Mouse (Mus musculus): ENCODE data around the gene Crb1. TPM values are rescaled to one million over a fixed set of nuclear protein-coding genes. Genes with fewer than 3 reads are reported as not detected.
"Not testable (repeated sequence)": the region's sequence is repeated elsewhere in the genome, so short reads cannot be mapped to it uniquely, and the experiment has no call there.

Crb1 gene
- polyA plus RNA-seq, 1 experiment from 2014 or later, result 0.32 TPM

GRCm38 (mm10) chr1:139314297-139314874 is 62.5 kb downstream of the Crb1 start:
- no peaks in the 10 kb centered on the region for H3K36me3 ChIP-seq (ENCODE audit: control insufficient read depth, insufficient read depth, low read length)
- no peaks in the 10 kb centered on the region for H3K27me3 ChIP-seq (ENCODE audit: control insufficient read depth, insufficient read depth, low read length)
- H3K9me3 ChIP-seq (ENCODE audit: control insufficient read depth, low read depth, low read length), result no peaks in the 10 kb centered on the region
- H3K4me3 ChIP-seq (ENCODE audit: low read depth, low read length), result no peak overlapping the region
- no peak for ATAC-seq (ENCODE audit: insufficient number of reproducible peaks, insufficient read depth, low FRiP score, low read depth)
- WGBS, result 83% methylated on average over 4 of the region's 4 CpGs
- no peaks in the 10 kb centered on the region for H3K4me1 ChIP-seq (ENCODE audit: control insufficient read depth, insufficient read depth, low read length)
- H3K9ac ChIP-seq (replicated peaks; ENCODE audit: low read depth, low read length), result no peak overlapping the region
- no peak overlapping the region for H3K27ac ChIP-seq (ENCODE audit: low read length)
- H3K4me2 ChIP-seq (replicated peaks; ENCODE audit: low read depth, low read length), result no peak overlapping the region

DNA sequence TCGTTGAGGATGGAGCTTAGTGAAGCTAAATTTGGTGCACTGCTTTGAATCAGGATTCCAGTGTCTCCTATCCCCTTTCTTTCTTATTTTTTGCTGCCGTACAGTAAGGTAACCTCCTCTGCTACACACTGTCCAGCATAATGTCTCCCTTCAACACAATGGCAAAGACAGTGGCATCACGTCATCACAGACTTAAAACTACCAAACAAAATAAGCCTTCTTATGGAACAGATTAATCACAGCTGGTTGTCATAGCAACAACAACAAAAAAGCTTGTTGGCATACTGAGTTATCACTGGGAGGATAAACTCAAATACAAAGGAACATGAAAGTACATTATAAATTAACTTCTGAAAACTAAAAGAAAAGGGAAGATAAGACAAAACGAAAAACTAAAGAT is 68.0 kb downstream of the Crb1 start:
- no peaks in the 10 kb centered on the region for H3K9me3 ChIP-seq (ENCODE audit: control insufficient read depth, low read depth, low read length)
- H3K4me2 ChIP-seq (replicated peaks; ENCODE audit: low read depth, low read length), result no peak overlapping the region
- H3K27ac ChIP-seq (ENCODE audit: low read length), result no peak overlapping the region
- H3K4me3 ChIP-seq (ENCODE audit: low read depth, low read length), result no peak overlapping the region
- no peaks in the 10 kb centered on the region for H3K4me1 ChIP-seq (ENCODE audit: control insufficient read depth, insufficient read depth, low read length)
- no peak for ATAC-seq (ENCODE audit: insufficient number of reproducible peaks, insufficient read depth, low FRiP score, low read depth)
- H3K27me3 ChIP-seq (ENCODE audit: control insufficient read depth, insufficient read depth, low read length), result no peaks in the 10 kb centered on the region
- WGBS, result 62% methylated on average over 4 of the region's 4 CpGs
- no peaks in the 10 kb centered on the region for H3K36me3 ChIP-seq (ENCODE audit: control insufficient read depth, insufficient read depth, low read length)
- no peak overlapping the region for H3K9ac ChIP-seq (replicated peaks; ENCODE audit: low read depth, low read length)

DNA sequence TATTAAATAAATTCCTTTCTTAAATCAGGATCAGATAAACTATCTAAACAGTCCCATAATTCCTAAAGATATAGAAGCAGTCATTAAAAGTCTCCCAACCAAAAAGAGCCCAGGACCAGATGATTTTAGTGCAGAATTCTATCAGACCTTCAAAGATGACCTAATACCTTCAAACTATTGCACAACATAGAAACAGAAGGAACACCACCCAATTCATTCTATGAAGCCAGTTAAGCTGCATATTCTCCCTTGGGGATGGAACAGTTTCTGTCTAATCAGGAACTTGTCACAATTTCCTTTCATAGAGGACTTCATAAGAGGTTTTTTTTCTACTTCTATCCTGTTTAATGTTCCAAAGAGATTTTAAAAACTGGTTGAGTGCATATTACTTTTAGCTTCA is 74.4 kb downstream of the Crb1 start:
- H3K9me3 ChIP-seq (ENCODE audit: control insufficient read depth, low read depth, low read length); H3K27ac ChIP-seq (ENCODE audit: low read length); H3K4me3 ChIP-seq (ENCODE audit: low read depth, low read length); ATAC-seq (ENCODE audit: insufficient number of reproducible peaks, insufficient read depth, low FRiP score, low read depth); H3K36me3 ChIP-seq (ENCODE audit: control insufficient read depth, insufficient read depth, low read length); H3K9ac ChIP-seq (replicated peaks; ENCODE audit: low read depth, low read length); H3K4me2 ChIP-seq (replicated peaks; ENCODE audit: low read depth, low read length); H3K4me1 ChIP-seq (ENCODE audit: control insufficient read depth, insufficient read depth, low read length); H3K27me3 ChIP-seq (ENCODE audit: control insufficient read depth, insufficient read depth, low read length): not testable (repeated sequence)

DNA sequence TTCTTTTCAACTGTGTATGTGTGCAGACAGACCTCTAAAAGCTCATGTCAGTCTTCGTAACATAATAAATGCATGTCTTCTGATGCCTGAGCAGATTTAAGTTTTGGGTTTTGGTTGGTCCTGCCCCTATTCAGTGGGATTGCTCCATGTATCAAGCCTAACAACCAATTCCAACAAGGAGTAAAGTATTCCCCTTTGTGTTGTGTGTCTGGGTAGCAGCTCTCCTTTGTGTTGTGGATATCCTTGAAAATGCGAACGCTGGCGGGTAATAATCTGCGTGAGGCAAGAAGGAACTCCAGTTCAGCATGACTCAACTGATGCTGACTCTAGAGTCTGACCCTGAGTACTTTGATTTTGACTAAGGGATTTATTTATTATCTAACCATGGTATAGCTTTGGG is 75.1 kb downstream of the Crb1 start:
- Histone ChIP-seq H3K36me3 (ENCODE audit: control insufficient read depth, insufficient read depth, low read length) (no peaks in the 10 kb centered on the region), H3K4me1 (ENCODE audit: control insufficient read depth, insufficient read depth, low read length) (no peaks in the 10 kb centered on the region), H3K4me3 (ENCODE audit: low read depth, low read length) (no peak overlapping the region), H3K27ac (ENCODE audit: low read length) (no peak overlapping the region), H3K9me3 (ENCODE audit: control insufficient read depth, low read depth, low read length) (no peaks in the 10 kb centered on the region), H3K9ac (replicated peaks; ENCODE audit: low read depth, low read length) (no peak overlapping the region), H3K27me3 (ENCODE audit: control insufficient read depth, insufficient read depth, low read length) (no peaks in the 10 kb centered on the region), H3K4me2 (replicated peaks; ENCODE audit: low read depth, low read length) (no peak overlapping the region)
- WGBS, result 85% methylated on average over 5 of the region's 5 CpGs
- no peak for ATAC-seq (ENCODE audit: insufficient number of reproducible peaks, insufficient read depth, low FRiP score, low read depth)

DNA sequence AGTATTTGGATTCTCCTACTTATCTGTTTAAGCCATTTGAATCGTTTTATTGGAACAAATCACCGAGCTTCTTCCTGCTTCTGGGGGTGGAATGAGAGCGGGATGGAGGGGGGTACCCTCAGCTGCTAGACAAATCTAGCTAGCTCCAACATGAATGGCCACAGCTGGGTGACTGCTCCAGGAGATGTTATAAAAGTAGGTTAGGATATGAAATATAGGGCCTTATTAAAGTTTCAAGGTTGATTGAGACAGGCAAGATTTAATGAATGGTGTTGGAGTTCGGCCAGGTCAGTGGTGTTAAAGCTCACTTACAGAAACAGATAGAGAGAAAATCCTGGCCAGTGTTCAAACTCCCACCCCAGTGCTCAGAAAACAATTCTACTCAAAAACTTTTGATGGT is 84.9 kb downstream of the Crb1 start:
- no peak for ATAC-seq (ENCODE audit: insufficient number of reproducible peaks, insufficient read depth, low FRiP score, low read depth)
- Histone ChIP-seq H3K9ac (replicated peaks; ENCODE audit: low read depth, low read length) (no peak overlapping the region), H3K27ac (ENCODE audit: low read length) (no peak overlapping the region), H3K36me3 (ENCODE audit: control insufficient read depth, insufficient read depth, low read length) (no peaks in the 10 kb centered on the region), H3K9me3 (ENCODE audit: control insufficient read depth, low read depth, low read length) (no peaks in the 10 kb centered on the region), H3K4me1 (ENCODE audit: control insufficient read depth, insufficient read depth, low read length) (no peaks in the 10 kb centered on the region), H3K4me2 (replicated peaks; ENCODE audit: low read depth, low read length) (no peak overlapping the region), H3K27me3 (ENCODE audit: control insufficient read depth, insufficient read depth, low read length) (no peaks in the 10 kb centered on the region), H3K4me3 (ENCODE audit: low read depth, low read length) (no peak overlapping the region)
- 79% methylated on average over 4 of the region's 4 CpGs for WGBS

DNA sequence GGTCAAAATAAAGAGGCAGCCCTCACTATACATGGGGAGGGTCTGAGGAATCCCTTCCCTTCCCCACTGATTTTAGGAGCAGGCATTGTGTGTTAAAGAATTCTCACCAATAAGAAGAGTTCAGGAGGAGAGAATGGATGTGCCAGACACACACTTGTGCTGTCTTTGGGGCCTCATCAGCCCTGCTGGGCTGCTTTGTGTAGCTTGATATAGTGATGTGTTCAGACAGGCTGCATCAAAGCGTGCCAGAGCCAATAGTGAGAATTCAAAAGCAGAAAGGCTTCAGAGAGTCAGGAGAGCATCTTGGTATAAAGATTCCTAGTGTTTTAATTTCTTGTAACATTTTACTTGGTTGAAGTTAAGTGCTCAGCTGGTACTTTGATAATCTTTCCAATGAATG is 85.3 kb downstream of the Crb1 start:
- Histone ChIP-seq H3K4me3 (ENCODE audit: low read depth, low read length) (no peak overlapping the region), H3K27me3 (ENCODE audit: control insufficient read depth, insufficient read depth, low read length) (no peaks in the 10 kb centered on the region), H3K9me3 (ENCODE audit: control insufficient read depth, low read depth, low read length) (no peaks in the 10 kb centered on the region), H3K9ac (replicated peaks; ENCODE audit: low read depth, low read length) (no peak overlapping the region), H3K4me2 (replicated peaks; ENCODE audit: low read depth, low read length) (no peak overlapping the region), H3K36me3 (ENCODE audit: control insufficient read depth, insufficient read depth, low read length) (no peaks in the 10 kb centered on the region), H3K4me1 (ENCODE audit: control insufficient read depth, insufficient read depth, low read length) (no peaks in the 10 kb centered on the region), H3K27ac (ENCODE audit: low read length) (no peak overlapping the region)
- whole genome bisulfite sequencing, result 83% methylated on average over 1 of the region's 1 CpGs
- no peak for ATAC-seq (ENCODE audit: insufficient number of reproducible peaks, insufficient read depth, low FRiP score, low read depth)

DNA sequence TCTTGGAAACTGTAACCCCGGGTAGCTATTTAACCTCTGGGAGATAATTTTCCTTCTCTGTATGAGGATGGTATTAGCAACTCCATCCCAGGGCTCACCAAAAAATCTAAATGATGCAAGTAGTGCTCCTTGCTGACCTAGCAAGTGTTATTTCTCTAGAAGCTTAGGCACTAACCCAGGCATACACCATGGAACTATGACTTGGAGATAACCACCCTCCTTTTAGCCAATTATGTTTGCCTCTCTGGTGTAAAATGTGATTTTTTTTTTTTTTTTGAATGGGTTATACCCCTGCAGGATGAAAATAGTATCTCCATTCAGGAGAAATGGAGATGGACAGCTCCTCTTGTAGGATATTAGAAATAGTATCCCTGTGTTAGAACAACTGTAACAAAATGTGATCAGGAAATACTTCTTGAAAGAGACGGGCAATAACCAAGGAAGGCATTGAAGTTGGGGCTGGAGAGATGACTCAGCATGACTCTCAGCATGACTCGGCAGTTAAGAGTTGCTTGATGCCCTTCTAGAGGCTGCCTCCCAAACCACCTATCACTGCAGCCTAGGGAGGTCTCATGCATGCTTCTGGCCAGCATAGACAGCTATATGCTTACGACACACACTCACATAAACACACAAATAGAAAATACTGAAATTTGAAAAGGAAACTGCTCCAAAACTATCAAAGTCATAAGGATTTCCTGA is 100.1 kb downstream of the Crb1 start:
- no peaks in the 10 kb centered on the region for H3K27me3 ChIP-seq (ENCODE audit: control insufficient read depth, insufficient read depth, low read length)
- H3K4me1 ChIP-seq (ENCODE audit: control insufficient read depth, insufficient read depth, low read length), result no peaks in the 10 kb centered on the region
- no peak overlapping the region for H3K4me3 ChIP-seq (ENCODE audit: low read depth, low read length)
- H3K4me2 ChIP-seq (replicated peaks; ENCODE audit: low read depth, low read length), result no peak overlapping the region
- H3K36me3 ChIP-seq (ENCODE audit: control insufficient read depth, insufficient read depth, low read length), result no peaks in the 10 kb centered on the region
- no peak for ATAC-seq (ENCODE audit: insufficient number of reproducible peaks, insufficient read depth, low FRiP score, low read depth)
- no peak overlapping the region for H3K9ac ChIP-seq (replicated peaks; ENCODE audit: low read depth, low read length)
- H3K27ac ChIP-seq (ENCODE audit: low read length), result no peak overlapping the region
- no peaks in the 10 kb centered on the region for H3K9me3 ChIP-seq (ENCODE audit: control insufficient read depth, low read depth, low read length)
- 80% methylated on average over 4 of the region's 4 CpGs for WGBS

- Histone ChIP-seq H3K4me3 (ENCODE audit: low read depth, low read length) (no peak overlapping the region), H3K9ac (replicated peaks; ENCODE audit: low read depth, low read length) (no peak overlapping the region), H3K27ac (ENCODE audit: low read length) (no peak overlapping the region), H3K4me2 (replicated peaks; ENCODE audit: low read depth, low read length) (no peak overlapping the region), H3K27me3 (ENCODE audit: control insufficient read depth, insufficient read depth, low read length) (no peaks in the 10 kb centered on the region), H3K9me3 (ENCODE audit: control insufficient read depth, low read depth, low read length) (no peaks in the 10 kb centered on the region), H3K36me3 (ENCODE audit: control insufficient read depth, insufficient read depth, low read length) (no peaks in the 10 kb centered on the region), H3K4me1 (ENCODE audit: control insufficient read depth, insufficient read depth, low read length) (no peaks in the 10 kb centered on the region)
- no peak for ATAC-seq (ENCODE audit: insufficient number of reproducible peaks, insufficient read depth, low FRiP score, low read depth)
- WGBS, result 18% methylated on average over 6 of the region's 6 CpGs
Measured at GRCm38 (mm10) chr1:139267844-139268243, 109.1 kb downstream of the Crb1 start.

- Histone ChIP-seq H3K4me1 (ENCODE audit: control insufficient read depth, insufficient read depth, low read length) (no peaks in the 10 kb centered on the region), H3K9me3 (ENCODE audit: control insufficient read depth, low read depth, low read length) (no peaks in the 10 kb centered on the region), H3K4me2 (replicated peaks; ENCODE audit: low read depth, low read length) (no peak overlapping the region), H3K4me3 (ENCODE audit: low read depth, low read length) (no peak overlapping the region), H3K27ac (ENCODE audit: low read length) (no peak overlapping the region), H3K36me3 (ENCODE audit: control insufficient read depth, insufficient read depth, low read length) (no peaks in the 10 kb centered on the region), H3K9ac (replicated peaks; ENCODE audit: low read depth, low read length) (no peak overlapping the region), H3K27me3 (ENCODE audit: control insufficient read depth, insufficient read depth, low read length) (no peaks in the 10 kb centered on the region)
- 90% methylated on average over 1 of the region's 1 CpGs for WGBS
- no peak for ATAC-seq (ENCODE audit: insufficient number of reproducible peaks, insufficient read depth, low FRiP score, low read depth)
Measured at GRCm38 (mm10) chr1:139264245-139264644, 112.7 kb downstream of the Crb1 start.

Data from stomach, embryonic 14.5 days (tissue).